Mouse (Mus musculus): Measurements from ENCODE around the gene Ccdc169.

Gene Ccdc169

DNA sequence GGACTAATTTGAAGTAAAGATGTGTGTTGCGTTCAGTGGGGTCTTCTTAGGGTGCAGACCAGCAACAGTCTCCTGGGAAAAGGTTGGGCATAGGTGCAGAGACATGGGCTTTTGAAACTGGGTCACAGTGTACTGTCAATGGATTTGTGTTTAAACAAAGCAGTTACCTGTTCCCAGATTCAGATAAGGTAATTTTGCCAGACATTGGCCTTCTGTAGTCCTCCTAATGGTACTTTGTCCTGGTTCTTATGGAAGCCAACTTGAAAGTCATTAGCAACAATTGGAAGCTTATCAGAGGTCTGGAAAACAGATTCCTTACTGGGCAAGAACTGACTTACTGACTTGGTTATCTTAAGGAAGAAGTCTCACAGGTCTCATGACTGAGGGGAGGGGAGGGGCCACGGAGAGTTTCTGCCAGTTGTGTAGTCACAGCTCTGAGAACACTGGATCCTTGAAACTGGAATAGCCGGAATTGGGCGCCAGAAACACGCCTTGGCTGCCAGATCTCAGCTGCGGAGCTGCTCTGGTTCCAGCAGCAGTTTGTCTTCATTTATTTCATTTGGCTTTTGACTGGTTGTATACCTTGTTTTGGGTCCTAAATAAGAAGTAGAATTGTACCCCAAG lies 17.8 kb upstream of the Ccdc169 start:
- no peak for ATAC-seq (ENCODE audit: insufficient number of reproducible peaks, low FRiP score, low TSS enrichment)

DNA sequence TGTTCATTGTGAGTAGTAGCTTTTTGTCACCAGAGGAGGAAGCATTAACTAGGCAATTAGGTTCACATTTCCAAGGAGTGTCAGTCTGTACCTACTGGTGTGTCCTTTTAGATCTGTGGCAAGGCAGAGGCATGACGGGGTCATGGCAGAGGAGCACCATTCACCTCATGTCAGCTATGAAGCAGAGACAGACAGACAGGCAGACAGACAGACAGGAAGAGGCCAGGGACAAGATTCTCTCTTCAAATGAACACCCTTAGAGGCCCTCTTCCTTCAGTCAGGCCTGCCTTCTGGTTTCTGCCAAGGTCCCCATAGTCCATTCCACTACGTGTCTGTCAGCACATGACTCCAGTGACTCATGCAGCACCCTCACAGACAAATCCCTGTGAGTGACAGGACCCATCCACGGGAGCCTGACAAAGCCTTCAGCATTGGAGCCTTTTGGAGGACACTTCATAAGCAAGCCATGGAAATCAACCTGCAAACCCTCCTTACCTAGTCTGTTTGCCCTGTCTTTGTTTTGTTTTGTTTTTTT lies 14.7 kb upstream of the Ccdc169 start:
- ATAC-seq (ENCODE audit: insufficient number of reproducible peaks, low FRiP score, low TSS enrichment), result no peak

DNA sequence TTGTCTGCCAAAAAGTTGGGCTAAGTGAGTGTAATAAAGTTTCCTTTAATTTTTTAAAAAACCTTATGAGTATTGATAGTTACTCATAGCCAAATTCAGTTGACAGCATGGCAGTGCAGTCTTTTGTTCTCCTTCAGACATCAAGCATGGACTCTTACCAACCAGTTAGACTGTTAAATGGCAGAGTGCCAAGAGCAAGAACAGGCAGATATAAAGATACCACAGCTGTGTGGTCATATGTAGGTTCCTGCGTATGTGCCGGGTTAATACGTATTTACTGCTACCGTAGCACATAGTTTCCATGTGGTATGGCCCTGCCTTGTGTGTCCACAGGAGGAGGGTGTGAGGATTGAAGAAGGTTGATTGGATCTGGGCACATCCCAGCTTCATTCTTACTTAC lies 14.1 kb upstream of the Ccdc169 start:
- no peak for ATAC-seq (ENCODE audit: insufficient number of reproducible peaks, low FRiP score, low TSS enrichment)

DNA sequence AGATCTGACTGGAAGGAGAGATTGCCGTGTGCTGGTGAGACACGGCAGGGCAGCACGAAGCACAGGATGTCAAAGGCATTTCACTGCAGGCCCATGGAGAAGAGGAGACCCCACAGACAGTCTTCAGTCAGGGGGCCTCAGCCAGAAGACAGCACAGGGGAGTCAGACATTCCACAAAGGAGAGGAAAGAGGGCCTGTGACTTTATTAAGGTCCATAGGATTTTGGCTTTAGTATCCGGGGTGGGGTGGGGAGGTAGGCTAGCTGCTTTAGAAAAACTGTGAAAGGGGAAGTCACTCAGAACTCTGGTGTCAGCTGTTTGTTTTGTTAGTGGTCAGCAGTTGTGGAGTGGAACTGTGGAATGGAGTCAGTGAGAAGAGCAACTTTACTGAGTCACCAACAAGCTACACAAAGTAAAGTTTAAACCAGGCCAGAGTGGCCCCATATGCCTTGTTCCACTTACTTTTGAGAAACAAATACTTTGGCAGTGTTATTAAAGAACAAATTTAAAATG lies 7.9 kb upstream of the Ccdc169 start:
- ATAC-seq (ENCODE audit: insufficient number of reproducible peaks, low FRiP score, low TSS enrichment), result no peak

DNA sequence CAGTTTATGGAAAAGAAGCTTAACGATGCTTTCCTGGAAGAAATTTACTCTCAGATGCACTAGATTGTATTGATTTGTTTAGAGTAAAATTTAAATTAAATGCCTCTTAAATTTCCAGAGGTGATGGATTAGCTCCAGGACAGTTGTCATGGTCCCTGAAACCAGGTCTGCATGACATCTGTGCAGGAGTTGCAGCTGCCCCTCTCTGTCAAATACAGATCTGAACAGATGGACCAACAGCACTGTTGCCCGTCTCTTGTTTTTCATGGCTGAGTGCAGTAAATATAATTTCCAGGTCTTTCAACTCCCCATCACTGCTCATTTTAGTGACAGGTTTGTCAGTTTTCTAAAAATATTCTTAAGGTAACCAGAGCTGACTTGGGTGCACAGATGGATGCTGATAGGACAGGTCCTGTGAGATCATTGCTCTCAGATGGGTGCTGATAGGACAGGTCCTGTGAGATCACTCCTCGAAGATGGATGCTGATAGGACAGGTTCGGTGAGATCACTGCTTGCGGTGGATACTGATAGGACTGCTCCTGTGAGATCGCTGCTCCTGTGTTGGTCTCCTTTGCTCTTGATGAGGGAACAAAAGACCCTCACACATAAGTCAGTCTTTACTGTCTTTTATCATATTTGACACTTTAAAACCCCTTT lies 5.4 kb upstream of the Ccdc169 start:
- no peak for ATAC-seq (ENCODE audit: insufficient number of reproducible peaks, low FRiP score, low TSS enrichment)

DNA sequence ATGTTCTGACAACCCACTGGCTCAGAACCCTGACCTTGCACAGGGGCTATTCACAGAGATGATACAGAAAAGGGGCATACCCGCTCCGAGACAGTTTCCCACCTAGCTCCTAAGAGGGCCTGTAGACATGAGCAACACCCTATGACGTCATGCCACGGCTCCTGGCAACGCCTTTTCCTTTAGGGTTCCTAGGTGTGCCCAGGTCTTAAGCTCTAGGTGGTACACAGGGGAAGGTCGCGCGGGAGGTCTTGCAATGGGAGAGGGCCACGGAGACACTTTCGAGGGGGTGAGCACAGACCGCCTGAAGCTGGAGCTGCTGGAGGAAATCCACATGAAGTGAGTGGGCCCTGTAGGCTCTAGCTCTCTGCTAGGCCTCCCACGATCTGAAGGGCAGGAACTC lies 2.7 kb downstream of the Ccdc169 start:
- ATAC-seq (ENCODE audit: insufficient number of reproducible peaks, low FRiP score, low TSS enrichment), result no peak

DNA sequence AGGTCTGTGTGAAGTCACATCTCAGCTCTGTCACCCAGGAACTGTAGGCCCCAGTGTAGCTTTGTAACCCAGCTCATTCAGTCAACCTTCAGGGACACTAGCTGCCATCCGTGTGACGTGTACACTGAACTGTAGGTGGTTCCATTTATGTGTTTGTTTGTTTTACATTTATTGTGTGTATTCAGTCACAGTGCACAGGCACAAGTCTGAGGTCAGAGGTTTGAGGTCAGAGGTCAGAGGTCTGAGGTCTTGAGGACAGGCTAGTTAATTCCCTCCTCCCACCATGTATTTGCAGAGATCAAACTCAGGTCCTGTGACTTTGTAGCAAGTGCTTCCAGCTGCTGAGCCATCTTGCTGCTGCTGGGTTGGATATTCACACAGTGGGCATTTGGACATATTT lies 4.3 kb downstream of the Ccdc169 start:
- ATAC-seq (ENCODE audit: insufficient number of reproducible peaks, low FRiP score, low TSS enrichment), result no peak

DNA sequence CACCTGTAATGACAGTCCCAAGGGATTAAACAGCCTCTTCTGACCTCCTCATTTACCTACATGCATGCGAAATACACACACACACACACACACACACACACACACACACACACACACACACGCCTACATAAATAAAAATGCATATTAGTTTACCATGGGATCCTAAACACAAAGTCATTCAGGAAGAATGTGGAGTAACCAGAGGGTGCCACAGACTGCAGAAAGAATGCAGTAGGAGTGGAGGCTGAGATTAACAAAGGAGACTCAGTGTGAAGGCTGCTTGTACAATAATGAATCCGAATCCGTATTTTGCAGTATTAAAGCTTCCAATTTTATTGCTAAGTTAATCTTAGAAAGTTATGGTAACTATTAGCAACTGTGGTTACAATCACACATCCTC lies 7.8 kb downstream of the Ccdc169 start:
- ATAC-seq (ENCODE audit: insufficient number of reproducible peaks, low FRiP score, low TSS enrichment), result no peak

DNA sequence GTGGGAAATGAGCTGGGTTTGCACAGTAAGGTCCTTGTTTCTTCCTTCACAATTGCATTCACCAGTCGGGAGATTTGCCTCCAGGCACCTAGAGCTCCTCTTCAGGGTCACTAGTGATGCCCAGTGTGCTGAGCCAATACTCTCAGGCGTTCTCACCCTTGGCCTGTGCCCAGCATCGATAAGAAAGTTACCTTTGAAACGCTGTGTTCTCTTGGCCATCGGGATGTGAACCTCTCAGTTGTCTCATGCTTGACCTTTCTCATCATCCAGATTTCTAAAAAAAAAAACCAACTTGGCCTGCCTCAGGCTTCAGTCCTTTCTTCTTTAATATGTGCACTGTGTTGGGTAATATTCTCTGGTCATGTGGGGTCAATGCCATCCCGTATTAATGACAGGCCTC lies 9.3 kb downstream of the Ccdc169 start:
- ATAC-seq (ENCODE audit: insufficient number of reproducible peaks, low FRiP score, low TSS enrichment), result no peak

DNA sequence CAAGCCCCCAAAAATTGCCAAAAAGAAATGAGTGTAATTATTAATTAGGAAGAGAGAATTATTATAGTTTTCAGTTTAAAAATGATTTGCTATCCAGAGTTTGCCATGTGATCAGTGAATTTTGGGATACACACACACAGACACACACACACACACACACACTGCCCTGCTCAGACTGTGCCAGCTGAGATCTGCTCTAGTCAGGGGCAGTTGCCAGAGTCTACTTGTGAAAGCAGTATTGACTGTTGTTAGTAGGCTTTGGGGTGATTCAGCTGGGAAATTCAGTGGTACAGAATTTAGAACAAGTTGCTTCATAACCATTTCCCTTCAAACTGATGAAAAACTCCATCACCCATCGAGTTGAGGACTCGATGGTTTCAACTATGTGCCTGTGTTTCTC lies 10.0 kb downstream of the Ccdc169 start:
- ATAC-seq (ENCODE audit: insufficient number of reproducible peaks, low FRiP score, low TSS enrichment), result no peak

DNA sequence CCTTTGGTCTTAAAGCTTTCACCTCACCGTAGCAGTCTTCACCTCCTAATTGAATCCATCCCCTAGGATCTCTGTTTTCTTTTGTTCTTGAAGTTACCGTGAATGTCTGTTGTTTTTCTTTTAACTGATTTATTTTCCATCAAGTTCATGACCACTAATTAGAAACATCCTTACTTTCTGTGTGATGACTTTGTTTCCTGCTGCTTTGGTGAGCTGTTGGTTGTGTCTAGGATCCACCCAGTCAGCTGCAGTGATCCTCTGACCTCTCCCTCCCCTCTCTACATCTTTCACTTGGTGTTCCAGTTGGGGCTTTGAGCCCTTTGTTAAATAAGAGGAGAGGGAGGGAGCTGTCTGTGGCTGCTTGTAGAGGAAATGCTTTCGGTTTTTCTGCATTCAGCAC lies 11.0 kb downstream of the Ccdc169 start:
- ATAC-seq (ENCODE audit: insufficient number of reproducible peaks, low FRiP score, low TSS enrichment), result no peak

DNA sequence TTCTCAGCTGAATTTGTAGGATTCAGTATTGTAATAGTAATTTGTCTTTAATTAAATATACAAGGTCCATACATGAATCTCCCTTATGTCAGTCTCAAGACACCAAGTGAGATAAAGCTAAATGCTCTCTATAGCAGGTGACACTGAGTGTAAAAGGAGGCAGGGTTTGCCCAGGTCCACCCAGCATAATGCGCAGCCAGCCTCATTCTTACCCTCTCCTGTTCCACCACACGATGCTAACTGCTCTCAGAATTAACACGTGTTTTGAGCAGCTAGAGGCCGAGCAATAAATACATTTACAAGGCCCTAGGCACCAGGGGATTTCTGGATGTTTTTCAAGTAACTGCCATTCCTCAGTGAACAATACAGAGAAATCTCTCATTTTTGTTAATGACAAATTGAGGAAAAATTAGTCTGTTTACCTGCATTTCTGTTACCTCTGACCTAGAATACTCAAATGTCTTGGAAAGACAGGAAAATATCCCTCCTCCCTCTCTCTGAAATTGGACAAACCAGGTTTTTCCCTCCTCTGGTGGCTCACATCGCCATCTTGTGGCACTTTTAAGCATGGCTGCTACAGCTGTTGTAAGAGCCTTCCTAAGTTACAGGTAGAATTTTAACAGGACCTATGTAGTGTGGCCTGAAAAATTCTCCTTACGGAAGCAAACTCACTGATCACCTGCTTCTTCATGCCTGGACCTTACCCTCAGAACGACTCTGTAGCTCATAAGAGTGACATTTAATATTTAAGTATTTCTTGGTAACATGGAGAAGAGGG lies 14.7 kb downstream of the Ccdc169 start:
- ATAC-seq (ENCODE audit: insufficient number of reproducible peaks, low FRiP score, low TSS enrichment), result peak; percentile 38; the same call in 1 of the 2 replicates

DNA sequence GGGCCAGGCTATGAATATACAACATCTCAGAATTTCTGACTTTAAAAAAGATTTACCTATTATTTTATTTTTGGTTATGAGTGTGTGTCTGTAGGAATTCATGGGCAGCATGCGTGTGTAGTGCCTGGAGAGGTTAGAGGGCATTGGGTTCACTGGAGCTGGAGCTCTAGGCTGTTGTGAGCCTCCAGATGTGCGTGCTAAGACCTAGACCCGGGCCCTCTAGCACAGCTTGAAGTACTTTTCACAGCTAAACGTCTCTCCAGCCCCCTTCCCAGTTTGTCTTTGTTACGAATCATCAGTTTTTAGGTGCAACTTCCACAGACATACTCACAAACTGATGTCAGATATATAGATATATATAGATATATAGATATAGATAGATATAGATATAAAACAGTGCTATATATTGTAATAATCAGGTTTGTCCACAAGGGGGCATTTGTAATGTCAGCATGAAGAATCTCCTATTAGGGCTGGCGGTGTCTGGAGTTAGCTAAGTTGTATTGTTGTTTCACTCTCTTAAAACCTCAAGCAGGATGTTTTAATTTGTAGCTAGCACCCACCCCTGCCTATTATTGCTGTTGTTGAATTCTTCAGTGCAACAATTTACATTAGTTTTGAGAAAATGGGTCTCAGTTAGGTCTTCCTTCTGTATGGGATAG lies 15.7 kb downstream of the Ccdc169 start:
- ATAC-seq (ENCODE audit: insufficient number of reproducible peaks, low FRiP score, low TSS enrichment), result no peak

DNA sequence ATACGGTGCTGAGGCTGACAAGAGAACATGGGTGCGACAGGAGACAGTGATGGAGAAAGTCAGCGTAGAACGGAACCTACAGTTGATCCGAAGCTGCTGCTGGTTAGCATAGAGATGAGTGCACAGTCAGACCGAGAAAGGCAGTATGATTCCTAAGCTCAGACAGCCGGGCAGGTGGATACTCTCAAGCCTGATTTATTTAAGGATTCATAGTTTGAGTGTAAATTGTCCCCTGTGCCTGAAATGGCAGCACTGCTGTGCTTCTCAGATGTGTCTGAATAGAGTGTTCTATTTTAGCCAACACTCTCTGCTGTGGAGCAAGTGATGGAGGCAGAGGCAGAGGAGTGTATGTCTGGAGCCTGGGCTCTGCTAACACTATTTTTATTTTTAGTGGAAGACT lies 17.0 kb downstream of the Ccdc169 start:
- no peak for ATAC-seq (ENCODE audit: insufficient number of reproducible peaks, low FRiP score, low TSS enrichment)

DNA sequence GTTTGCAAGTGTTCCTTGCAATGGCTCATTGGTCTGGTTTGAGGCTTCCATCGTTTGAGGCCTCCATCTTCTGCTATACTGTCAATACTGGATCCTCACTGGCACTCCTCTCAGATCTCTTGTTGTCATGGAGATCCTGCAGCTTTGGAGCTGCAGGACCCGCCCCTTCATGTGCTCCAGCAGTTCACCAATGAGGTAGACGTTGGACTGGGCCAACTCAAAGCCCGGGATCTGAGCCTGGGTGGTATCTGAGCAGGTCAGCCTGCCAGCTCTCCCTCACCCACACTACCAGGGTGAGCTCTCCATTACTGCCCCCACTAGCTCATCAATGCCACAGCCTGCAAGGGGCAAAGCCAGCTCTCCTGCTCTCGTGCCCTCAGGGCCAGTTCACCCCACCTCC lies 20.3 kb downstream of the Ccdc169 start:
- no peak for ATAC-seq (ENCODE audit: insufficient number of reproducible peaks, low FRiP score, low TSS enrichment)

DNA sequence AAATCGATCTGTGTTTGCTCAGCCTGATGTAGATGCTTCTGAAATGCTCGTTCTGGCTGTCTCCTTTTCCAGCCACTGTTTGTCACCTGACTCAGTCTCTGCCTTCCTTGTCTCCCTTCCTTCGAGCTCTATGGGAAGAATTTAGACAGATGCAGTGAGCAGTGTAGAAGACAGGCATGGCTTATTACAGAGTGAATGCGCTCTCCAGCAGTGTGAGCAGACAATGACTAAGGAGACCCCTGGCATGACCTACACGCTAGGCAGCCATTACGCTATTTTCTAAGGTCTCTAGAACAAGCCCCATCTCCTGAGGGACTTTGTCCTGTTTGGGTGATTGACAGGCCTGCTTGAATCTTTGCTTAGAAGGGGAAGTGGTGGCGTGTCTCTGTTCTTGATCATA lies 24.0 kb downstream of the Ccdc169 start:
- no peak for ATAC-seq (ENCODE audit: insufficient number of reproducible peaks, low FRiP score, low TSS enrichment)

DNA sequence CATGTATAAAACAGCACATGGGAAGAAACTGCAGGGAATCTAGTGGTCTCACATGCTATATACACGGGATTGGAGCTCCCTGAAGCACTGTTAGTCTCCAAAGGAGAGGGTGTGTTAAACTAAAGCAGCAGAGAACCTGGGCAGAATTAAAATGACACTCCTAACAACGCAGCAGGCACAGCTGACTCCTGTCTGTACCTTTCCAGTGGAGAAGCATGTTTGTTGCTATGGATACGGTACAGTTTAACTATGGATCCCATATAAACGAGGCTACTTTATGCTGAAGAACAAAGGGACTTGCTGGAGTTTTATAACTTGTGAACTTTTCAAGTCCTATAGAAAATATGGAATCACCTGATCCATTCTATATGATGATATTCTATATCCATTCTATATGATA lies 26.4 kb downstream of the Ccdc169 start:
- no peak for ATAC-seq (ENCODE audit: insufficient number of reproducible peaks, low FRiP score, low TSS enrichment)

DNA sequence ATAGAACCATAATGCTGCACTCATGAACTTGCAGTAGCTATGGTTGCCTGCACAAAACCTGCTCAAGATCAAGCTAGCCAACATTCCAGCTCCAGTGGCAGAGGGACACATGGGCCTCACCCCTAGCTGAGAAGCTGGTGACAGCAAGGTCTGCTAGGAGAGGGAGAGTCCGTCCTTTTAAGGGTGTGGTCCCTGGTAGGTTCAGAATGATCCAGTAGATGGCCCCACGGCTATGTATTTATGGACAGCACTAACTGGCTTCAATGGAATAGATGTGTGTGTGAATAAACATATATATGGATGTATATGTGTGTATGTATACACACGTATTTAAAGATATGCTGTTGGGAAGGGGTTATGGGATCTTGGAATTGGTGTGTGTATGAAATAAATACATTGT lies 35.3 kb downstream of the Ccdc169 start:
- ATAC-seq (ENCODE audit: insufficient number of reproducible peaks, low FRiP score, low TSS enrichment), result no peak

DNA sequence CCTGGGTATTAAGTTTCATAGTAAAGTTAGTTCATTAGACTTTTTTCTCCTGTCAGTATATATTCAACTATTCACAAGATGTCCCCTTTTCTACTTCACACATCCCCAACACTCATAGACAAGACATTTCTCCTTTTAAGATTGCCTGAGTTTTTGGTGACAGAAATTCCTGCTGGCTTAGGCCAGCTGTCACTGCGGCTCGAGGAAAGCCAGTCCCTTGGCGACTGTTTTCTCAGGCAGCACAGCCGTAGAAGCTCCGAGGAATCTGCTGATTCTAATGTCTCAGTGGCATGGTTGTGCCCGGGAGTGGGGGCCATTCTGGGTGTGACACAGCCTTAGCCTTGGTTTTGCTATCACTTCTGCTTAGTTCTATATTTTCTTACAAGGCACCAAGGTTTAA lies 40.1 kb downstream of the Ccdc169 start:
- ATAC-seq (ENCODE audit: insufficient number of reproducible peaks, low FRiP score, low TSS enrichment), result no peak

DNA sequence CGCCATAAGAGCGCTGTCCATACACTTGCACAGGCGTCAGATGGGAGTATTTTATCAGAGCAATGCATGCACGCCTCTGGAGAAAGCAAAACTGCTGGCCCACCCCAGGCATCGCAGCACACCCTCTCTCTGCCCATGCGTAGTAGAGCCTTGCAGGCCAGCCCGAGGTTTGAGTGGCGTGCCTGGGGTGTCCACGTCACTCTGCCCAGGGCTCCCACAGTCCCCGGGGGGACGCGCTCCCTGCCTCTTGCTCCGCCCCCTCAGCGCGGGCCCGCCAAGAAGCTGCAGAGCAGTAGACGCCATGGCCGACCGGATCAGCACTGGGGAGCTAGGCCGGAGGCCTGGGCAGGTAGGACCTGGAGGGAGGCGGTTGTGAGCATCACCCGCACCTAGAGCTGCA lies 44.6 kb downstream of the Ccdc169 start, which contains the start of gene Sohlh2:
TSS of gene Sohlh2 (plus strand) at position 263 of the 400 bp plus-strand sequence.
- ATAC-seq (ENCODE audit: insufficient number of reproducible peaks, low FRiP score, low TSS enrichment), result no peak

DNA sequence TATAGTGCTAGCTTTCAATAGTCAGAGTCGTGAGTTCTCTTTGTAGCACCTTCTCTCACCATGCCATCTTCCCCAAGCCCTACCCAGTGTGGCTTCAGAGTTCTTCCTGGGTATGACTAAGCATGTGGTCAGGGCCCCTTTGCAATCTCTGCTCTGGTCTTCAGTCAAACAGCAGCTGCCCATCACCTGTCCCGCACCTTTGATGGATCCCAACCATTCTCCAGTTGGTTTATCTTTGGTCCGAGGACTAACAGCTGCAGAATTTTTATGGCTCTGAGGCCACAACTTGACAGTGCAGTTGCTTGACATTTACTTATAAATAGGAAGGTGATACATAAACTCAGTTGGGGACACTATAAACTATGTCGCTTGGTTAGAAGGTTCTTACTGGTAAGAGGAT lies 54.5 kb downstream of the Ccdc169 start:
- no peak for ATAC-seq (ENCODE audit: insufficient number of reproducible peaks, low FRiP score, low TSS enrichment)

Measured in cerebellum, adult (tissue).